Mouse (Mus musculus) kidney, adult 2 months (tissue): ENCODE data around the gene Tas1r1. TPM values are rescaled to one million over a fixed set of nuclear protein-coding genes. Genes with fewer than 3 reads are reported as not detected.

Source experiments
- DNase-seq: peaks from one replicate; pipeline ENCODE4 v3.0.0; 2021
- H3K27ac ChIP-seq: fragments of 200-500 bp; 2 replicates; pipeline ENCODE4 v1.5.1; 2012; ENCODE audit warnings: low read depth, low read length, control low read depth, inconsistent platforms; ENCODE audit not compliant: insufficient read depth
- H3K27me3 ChIP-seq: fragments of 200-500 bp; replicated peaks from 2 replicates; pipeline ENCODE4 v1.6.1; 2012; ENCODE audit warnings: mild to moderate bottlenecking, moderate library complexity, low read length, inconsistent platforms; ENCODE audit not compliant: control insufficient read depth, insufficient read depth
- H3K36me3 ChIP-seq: fragments of 200-500 bp; 2 replicates; pipeline ENCODE4 v1.6.1; 2012; ENCODE audit warnings: mild to moderate bottlenecking, moderate library complexity, low read length, inconsistent platforms; ENCODE audit not compliant: control insufficient read depth, insufficient read depth
- H3K4me1 ChIP-seq: fragments of 200-500 bp; 2 replicates; pipeline ENCODE4 v1.6.1; 2011; ENCODE audit warnings: low read length; ENCODE audit not compliant: control insufficient read depth, insufficient read depth
- H3K4me3 ChIP-seq: fragments of 200-500 bp; 2 replicates; pipeline ENCODE4 v1.5.1; 2011; ENCODE audit warnings: mild to moderate bottlenecking, low read depth, low read length, control low read depth; ENCODE audit not compliant: insufficient read depth
- CTCF ChIP-seq: fragments of 200-500 bp; conservative IDR thresholded peaks from 2 replicates; pipeline ENCODE4 v1.5.1; 2011; ENCODE audit warnings: low read depth, mild to moderate bottlenecking, control low read depth, low read length, moderate library complexity, mixed read lengths; ENCODE audit not compliant: insufficient read depth, insufficient read length
- POLR2A ChIP-seq: fragments of 200-500 bp; IDR thresholded peaks from one replicate; pipeline ENCODE4 v1.6.1; 2011; ENCODE audit warnings: low read depth, low read length, control low read depth
- WGBS: fragments of 180-500 bp; shearing (Covaris S2); methylation state at CpG from one replicate; pipeline ENCODE4 v1.1.7; 2018; 5-methylcytosine and 5-hydroxymethylcytosine counted together
- polyA plus RNA-seq: library from polyadenylated mRNA; depleted of rRNA; stranded (reverse); fragments of >200 nt; gene quantifications from 2 replicates; pipeline ENCODE4 v1.2.3, GENCODE M21; 2012

The Tas1r1 gene
- polyA plus RNA-seq, 1 experiment, result 0.22 TPM

GRCm38 (mm10) chr4:152002063-152002462 lies 36.3 kb downstream of the Tas1r1 start:
- Histone ChIP-seq H3K27me3 (no peaks in the 10 kb centered on the region), H3K4me1 (peaks cover 4% of the 10 kb centered on the region; the same call in 1 of the 2 replicates), H3K27ac (no peak overlapping the region), H3K4me3 (no peak overlapping the region), H3K36me3 (no peaks in the 10 kb centered on the region)
- no peak for DNase-seq
- 97% methylated on average over 3 of the region's 3 CpGs for WGBS
- no peak for TF ChIP-seq CTCF
- no peak for TF ChIP-seq POLR2A

- no peak for DNase-seq
- no peak overlapping the region for H3K4me3 ChIP-seq
- 74% methylated on average over 4 of the region's 4 CpGs for WGBS
- TF ChIP-seq CTCF, result no peak
- TF ChIP-seq POLR2A, result no peak
- no peaks in the 10 kb centered on the region for H3K27me3 ChIP-seq
- H3K4me1 ChIP-seq, result peaks cover 4% of the 10 kb centered on the region; the same call in 1 of the 2 replicates
- H3K36me3 ChIP-seq, result no peaks in the 10 kb centered on the region
- H3K27ac ChIP-seq, result no peak overlapping the region
These were observed 37.0 kb downstream of the Tas1r1 start for GRCm38 (mm10) chr4:152001335-152001734.

GRCm38 (mm10) chr4:152000906-152001305 lies 37.5 kb downstream of the Tas1r1 start:
- peaks cover 4% of the 10 kb centered on the region; the same call in 1 of the 2 replicates for H3K4me1 ChIP-seq
- no peak overlapping the region for H3K4me3 ChIP-seq
- 36% methylated on average over 4 of the region's 4 CpGs for WGBS
- H3K27me3 ChIP-seq, result no peaks in the 10 kb centered on the region
- no peak for DNase-seq
- no peaks in the 10 kb centered on the region for H3K36me3 ChIP-seq
- H3K27ac ChIP-seq, result no peak overlapping the region
- TF ChIP-seq POLR2A (no peak), CTCF (no peak)

- Histone ChIP-seq H3K27me3 (no peaks in the 10 kb centered on the region; the same call in 1 of the 2 replicates), H3K4me3 (no peak overlapping the region), H3K36me3 (no peaks in the 10 kb centered on the region), H3K27ac (no peak overlapping the region), H3K4me1 (peaks cover 5% of the 10 kb centered on the region; the same call in 1 of the 2 replicates)
- TF ChIP-seq CTCF (no peak), POLR2A (no peak)
- no peak for DNase-seq
- 69% methylated on average over 3 of the region's 3 CpGs for WGBS
These were observed 38.9 kb downstream of the Tas1r1 start for GRCm38 (mm10) chr4:151999481-151999880.

GRCm38 (mm10) chr4:151997701-151998100 lies 40.7 kb downstream of the Tas1r1 start:
- no peak overlapping the region for H3K4me3 ChIP-seq
- peaks cover 8% of the 10 kb centered on the region; the same call in 1 of the 2 replicates for H3K4me1 ChIP-seq
- H3K27ac ChIP-seq, result no peak overlapping the region
- DNase-seq, result no peak
- H3K36me3 ChIP-seq, result no peaks in the 10 kb centered on the region
- 63% methylated on average over 3 of the region's 3 CpGs for WGBS
- no peaks in the 10 kb centered on the region; the same call in 1 of the 2 replicates for H3K27me3 ChIP-seq
- no peak for TF ChIP-seq CTCF
- no peak for TF ChIP-seq POLR2A

GRCm38 (mm10) chr4:151996951-151997222 lies 41.5 kb downstream of the Tas1r1 start:
- DNase-seq, result no peak
- peaks cover 8% of the 10 kb centered on the region; the same call in 1 of the 2 replicates for H3K4me1 ChIP-seq
- H3K4me3 ChIP-seq, result peak overlapping the region; percentile 77
- no peaks in the 10 kb centered on the region; the same call in 1 of the 2 replicates for H3K27me3 ChIP-seq
- TF ChIP-seq POLR2A (no peak), CTCF (no peak)
- peak overlapping the region; percentile 90 for H3K27ac ChIP-seq
- 2% methylated on average over 13 of the region's 13 CpGs for WGBS
- no peaks in the 10 kb centered on the region for H3K36me3 ChIP-seq

GRCm38 (mm10) chr4:151996173-151996950 lies 42.0 kb downstream of the Tas1r1 start, which contains the start of gene Phf13:
TSS of gene Phf13 (minus strand) at chr4:151996258.
- WGBS, result under 1% methylated on average over 94 of the region's 94 CpGs
- H3K27me3 ChIP-seq, result no peaks in the 10 kb centered on the region; the same call in 1 of the 2 replicates
- peak within 1 kb of the TSS; percentile 93 for H3K4me3 ChIP-seq
- peak; percentile 99 for DNase-seq
- peak; percentile 13 for TF ChIP-seq POLR2A
- no peak for TF ChIP-seq CTCF
- no peaks in the 10 kb centered on the region for H3K36me3 ChIP-seq
- peaks cover 8% of the 10 kb centered on the region; the same call in 1 of the 2 replicates for H3K4me1 ChIP-seq
- peak within 1 kb of the TSS; percentile 90 for H3K27ac ChIP-seq
